Mouse (Mus musculus): ENCODE results near the gene Tmem30a.

Tmem30a gene

DNA sequence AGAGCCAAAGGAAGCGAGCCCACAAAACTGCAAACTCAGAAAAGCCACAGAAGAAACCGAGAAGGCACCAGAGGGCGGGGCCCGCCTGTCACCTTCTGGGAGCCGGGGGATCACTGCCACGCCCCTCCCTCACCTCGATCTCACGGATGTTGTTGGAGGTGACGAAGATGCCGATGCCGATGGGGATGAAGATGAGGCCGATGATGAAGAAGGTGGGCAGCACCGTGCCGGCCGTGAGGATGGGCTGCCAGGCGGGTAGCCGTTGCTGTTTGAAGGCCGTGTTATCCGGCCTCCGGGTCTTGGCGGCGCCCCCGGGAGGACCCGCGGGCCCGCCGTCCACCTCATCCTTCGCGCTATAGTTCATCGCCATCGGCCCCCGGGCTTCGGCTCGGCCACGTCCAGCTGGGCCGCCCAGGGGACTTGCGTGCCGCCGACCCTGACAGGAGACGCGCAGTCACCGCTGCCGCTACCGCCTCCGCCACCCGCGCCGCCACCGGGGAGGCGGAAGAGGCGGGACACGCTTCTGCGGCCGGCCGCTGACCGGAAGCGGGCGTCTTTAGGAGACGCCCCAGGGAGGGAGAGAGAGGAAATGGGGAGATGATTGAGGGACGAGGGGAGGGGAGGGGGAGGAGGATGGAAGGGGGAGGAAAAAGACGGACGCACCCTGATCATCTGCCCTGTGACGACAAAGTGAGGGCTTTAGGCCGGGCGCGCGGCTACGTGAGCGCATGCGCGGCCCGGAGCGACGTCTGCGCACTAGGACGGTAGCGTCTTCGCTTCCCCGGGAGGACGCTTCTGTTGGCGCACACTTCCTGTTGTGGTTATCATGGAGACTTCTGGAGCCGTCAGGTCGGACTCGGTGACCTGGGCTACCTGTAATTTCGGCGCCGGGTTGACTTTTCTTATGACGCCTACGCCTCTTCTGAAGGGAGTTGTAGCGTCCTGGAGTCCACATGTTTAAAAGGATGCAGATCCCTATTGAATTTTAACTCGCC lies at the start of gene Tmem30a:
Gene Tmem30a (minus strand): TSS at position 667 of the 995 bp plus-strand sequence.
- DNase-seq (ENCODE audit: low spot score) = peak; percentile 78

DNA sequence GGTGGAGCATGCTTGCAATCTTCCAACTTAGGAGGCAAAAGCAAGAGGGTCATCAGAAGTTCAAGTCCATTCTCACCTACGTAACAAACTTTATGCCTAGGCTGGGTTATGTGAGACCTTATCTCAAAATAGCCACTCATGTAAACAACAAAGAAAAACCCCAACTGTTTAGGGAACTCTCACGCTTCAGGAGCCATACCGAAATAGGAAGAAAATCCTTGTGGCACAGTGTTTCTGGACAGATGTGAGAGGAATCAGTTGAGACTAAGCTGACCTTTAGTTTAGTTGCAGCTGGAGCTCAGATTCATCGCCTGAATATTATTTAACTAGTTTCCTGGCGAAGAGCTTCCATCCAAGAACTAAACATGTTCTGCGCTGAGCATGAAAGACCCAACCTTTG lies 49.3 kb upstream of the Tmem30a start:
- no peak for DNase-seq (ENCODE audit: low spot score)

DNA sequence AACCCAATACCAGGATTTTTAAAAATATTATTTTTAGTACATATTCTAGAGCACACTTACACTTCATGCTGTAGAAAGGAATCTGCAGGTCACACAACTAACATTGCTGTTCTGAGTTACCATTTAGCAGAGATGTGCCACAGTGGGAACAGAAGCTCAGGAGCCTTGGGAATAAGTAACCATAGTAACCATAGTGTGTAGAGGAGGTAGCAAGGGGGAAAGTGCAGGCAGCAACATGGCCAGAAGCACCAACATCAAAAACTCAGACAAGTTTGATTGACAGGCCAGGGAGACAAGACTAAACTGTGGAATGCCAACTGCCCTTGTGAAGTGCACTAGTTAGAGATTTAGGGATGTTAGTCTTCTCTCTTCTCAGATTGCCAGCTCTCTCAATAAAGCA lies 48.7 kb upstream of the Tmem30a start:
- DNase-seq (ENCODE audit: low spot score) = no peak

DNA sequence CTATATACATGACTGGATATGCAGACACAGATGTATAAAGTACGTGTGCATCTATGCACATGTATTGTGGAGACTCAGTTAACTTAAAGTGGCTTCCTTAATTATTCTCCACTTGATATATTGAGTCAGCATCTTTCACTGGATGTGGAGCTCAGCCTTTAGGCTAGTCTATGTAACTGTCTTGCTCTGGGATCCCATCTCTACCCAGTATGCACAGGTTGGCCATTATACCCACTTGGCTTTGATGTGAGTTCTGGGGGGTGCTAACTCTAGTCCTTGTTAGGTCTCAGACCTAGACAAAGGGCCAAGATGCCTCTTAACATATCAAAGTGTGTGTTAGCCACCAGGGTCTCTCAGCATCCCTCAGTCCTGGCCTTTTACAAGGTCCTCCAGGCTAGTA lies 38.0 kb upstream of the Tmem30a start:
- no peak for DNase-seq (ENCODE audit: low spot score)

DNA sequence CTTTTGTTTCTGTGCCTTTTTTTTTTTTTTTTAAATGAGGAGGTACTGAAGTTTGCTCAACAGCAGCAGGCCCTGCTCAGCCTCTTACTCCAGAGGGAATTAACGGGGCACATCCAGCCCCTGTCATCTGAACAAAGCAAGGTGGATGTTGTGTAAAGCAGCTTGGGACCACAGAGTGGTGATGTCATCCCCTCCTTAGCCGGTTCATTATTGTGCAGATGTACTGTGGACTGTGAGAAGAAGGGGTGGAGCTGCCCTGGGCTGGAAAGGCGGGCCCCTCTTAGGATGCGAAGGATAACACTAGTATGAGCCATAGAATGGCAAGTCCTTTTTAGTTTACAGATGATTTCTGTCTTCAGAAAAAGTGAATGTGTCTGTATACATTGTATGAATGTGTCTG lies 37.6 kb upstream of the Tmem30a start:
- no peak for DNase-seq (ENCODE audit: low spot score)

DNA sequence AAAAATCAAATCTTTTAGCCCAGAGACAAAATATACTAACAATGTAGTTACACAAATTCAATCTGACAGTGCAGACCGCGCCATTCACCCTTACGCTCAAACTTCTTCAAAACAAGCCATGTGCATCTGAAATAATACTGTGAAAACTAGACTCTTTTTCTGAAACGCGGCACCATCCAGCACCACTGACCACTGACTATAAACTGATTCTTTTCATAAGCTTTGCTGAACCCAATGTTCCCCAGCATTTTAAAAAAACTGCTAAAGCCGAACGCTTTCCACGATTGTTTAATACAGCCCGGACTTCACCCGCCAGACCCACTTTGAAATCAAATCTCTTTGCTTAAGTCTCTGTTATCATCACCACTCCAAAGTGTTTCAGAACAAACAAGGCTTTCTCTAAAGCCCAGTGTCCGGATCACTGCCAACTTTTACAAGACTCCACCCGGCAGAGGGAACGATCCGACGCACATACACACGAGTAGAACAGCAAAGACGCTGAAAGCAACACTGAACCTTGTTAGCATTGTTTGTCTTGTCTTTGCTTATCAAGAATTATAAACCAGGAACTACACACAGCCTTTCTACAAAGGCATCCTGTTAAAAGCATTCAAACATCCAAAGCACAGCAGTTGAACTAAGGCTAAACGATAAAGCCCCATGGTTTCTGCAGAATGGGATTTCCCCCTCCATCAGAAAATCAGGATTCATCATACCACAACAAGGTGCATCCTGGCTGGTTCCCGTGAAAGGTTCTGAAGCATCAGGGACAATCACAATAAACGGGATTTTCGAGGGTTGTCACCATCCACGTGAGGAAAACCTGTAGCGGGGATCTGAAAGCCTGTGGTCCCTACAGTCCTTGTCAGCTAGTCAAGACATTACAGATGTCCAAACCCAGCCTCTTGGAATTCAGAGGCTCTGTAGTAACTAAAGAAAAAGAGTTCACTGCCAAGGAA lies 36.8 kb upstream of the Tmem30a start:
- DNase-seq (ENCODE audit: low spot score) = no peak

DNA sequence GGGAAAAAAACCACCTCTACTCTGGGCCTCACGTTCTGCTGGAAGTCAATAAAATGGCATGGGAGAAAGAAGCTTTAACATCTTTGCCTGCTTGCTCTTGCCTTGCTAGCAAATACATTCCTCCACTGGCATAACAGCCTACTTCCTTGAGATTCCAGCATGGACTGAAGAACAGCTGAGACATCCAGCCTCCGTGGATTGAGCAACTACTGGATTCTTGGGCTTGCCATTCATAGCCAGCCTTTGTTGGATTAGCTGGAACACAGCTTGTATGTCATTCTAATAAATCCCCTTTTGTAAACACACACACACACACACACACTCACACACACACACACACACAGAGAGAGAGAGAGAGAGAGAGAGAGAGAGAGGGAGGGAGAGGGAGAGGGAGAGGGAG lies 33.8 kb upstream of the Tmem30a start:
- no peak for DNase-seq (ENCODE audit: low spot score)

DNA sequence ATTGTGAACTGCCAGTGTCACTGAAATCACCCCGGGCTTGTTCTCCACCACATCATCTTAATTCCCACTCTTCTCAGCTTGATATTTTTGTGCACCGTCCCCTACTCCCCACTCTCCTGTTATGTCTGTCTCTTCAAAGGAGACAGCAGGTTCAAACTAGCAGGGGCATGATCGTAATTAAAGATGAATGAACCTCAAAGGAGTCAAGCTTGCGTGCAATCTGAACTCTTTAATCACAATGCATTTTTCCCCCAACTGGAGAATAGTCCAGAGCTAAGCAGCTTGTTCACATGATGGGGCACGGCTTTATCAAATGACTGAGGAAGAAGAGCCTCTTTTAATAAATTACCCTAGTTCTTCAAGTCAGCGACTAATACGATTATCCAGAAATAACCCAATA lies 32.2 kb upstream of the Tmem30a start:
- DNase-seq (ENCODE audit: low spot score) = no peak

DNA sequence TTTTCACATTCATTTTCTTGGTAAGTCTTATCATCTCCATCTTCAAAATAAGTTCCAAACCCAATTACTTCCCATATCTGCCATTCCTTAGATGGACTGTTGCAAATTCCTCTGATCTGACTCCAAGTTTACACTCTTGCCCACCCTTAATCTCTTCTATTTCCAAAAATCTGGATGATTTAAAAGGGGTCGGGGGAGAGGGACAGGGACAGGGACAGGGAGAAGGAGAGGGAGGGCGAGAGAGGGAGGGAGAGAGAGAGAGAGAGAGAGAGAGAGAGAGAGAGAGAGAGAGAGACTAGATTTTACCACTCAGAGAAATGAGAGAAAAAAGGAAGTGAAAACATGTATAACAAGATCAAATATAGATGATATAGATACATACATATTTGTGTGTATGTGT lies 30.5 kb upstream of the Tmem30a start:
- DNase-seq (ENCODE audit: low spot score) = no peak

DNA sequence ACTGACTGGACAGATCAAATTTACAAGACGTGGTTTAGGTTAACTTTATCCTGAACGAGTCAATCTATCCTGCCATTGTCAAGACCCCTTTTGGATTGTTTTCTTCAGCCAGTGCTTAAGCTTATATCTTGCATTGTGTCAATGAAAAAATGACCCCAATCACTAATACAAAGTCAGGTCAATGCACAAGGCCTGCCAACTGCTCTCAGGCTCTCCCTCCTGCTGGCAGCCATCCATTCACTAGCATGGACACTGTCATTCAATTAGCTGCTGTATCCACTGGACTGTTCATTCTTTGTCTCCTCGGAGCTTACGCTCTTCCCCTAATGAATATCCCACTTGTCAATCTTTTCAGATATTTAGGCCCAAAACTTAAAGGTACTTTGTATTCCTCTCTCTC lies 30.1 kb upstream of the Tmem30a start:
- no peak for DNase-seq (ENCODE audit: low spot score)

DNA sequence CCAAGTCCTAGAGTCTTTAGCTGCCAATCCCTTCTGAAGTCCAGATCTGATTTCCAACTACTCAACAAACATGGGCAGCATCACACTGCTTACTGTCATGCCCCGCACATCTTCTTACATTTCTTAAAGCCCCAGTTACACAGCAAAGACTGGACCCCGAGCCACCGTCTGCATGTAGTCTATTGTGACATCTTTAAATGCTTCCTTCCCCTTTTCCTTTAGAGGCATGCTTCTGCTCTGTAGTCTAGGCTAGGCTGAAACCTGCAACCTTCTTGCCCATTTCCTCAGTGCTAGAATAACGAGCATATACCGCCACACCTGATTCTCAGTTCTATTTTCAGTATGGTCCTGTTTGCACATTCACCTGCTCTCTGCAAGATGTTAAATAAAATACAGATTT lies 23.2 kb upstream of the Tmem30a start:
- DNase-seq (ENCODE audit: low spot score) = no peak

DNA sequence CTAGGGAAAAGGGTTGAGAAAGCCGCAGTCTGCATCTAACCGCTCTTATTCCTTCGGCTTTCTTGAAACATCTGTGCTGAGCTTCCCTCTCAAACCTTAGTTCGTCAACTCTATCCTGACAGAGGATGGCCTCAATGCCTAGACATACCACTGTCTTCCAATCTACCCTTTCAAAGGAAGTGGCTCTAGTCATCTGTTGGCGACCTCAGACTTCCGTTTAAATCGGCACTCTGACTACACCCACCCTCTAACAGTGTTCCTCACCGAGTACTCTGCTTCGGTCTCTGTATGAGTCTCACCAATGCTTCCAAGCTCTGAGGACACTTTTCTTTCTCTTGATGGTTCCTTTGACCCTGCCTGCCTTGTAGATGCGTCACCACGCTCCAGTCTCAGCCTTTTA lies 22.7 kb upstream of the Tmem30a start:
- DNase-seq (ENCODE audit: low spot score) = no peak

DNA sequence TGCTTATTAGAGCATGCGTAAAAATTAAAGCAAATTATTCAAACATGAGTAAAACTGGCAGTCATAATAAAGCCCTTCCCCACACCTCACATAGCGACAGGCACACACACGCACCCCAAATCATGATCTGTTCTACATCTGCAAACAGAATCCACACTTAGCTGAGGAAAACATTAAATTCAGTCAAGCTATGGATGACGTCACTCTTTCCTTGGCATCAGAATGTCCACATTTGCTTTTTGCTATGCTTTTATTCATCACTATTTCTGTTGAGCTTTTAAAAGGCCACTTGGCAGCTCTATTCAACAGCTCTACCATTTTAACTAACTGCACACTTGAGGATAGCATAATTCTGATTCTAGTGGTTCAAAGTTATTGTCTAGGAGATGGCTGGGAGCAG lies 21.3 kb upstream of the Tmem30a start:
- DNase-seq (ENCODE audit: low spot score) = no peak

DNA sequence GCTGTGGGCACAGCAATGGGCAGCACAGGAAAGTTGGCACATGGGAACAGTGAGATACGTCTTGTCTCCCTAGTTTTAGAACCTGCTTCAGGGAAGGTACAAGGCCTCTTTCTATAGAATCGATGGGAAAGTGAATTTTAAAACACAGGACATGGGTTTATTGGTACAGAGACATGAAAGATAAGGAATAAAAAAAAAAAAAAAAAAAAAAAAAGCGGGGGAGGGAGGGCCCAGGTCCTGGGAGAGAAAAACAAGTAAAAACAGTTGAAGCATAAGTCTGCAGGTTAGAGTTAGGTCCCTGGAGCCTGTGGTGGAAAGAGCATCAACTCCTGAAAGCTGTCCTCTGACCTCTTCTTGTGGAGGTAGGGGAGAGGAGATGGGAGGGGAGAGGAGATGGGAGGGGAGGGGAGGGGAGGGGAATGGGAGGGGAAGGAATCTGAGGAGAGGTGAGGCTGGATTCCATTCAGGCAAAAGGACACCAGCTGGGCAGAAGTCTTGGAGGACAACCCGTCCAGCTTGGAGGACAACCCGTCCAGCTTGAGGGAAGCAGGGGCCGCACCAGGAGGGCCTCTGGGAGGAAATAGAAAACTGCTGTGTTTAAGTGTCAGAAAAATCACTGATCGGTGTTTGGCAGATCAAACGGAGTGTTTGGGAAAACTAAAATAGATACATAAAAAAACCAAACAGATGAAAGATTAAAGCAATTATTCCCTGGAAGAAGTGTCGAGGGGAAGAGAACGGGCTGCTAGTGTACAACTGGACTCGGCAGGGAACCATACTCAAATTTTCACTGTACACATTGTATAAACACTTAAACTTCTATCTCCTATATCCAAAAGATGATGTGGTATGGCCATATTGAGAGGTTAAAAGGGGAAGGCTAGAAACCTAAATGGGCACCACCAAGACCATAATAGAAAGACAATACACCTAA lies 17.9 kb upstream of the Tmem30a start:
- DNase-seq (ENCODE audit: low spot score) = no peak

DNA sequence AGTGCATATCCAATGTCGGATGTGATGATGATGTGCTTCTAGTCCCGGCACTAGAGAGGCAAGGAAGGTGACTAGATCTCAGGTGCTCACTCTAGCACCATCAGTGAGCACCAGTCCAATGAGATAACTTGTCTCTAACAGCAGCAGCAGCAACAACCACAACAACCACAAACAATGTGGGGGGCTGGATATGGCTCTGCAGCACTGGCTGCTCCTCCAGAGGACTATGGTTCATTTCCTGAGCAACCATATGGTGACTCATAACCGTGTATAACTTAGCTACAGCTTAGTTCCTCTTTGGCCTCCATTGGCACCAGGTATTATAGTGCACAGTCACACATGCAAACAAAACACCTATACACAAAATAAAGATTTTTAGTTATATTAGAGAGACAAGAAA lies 17.2 kb upstream of the Tmem30a start:
- DNase-seq (ENCODE audit: low spot score) = no peak

DNA sequence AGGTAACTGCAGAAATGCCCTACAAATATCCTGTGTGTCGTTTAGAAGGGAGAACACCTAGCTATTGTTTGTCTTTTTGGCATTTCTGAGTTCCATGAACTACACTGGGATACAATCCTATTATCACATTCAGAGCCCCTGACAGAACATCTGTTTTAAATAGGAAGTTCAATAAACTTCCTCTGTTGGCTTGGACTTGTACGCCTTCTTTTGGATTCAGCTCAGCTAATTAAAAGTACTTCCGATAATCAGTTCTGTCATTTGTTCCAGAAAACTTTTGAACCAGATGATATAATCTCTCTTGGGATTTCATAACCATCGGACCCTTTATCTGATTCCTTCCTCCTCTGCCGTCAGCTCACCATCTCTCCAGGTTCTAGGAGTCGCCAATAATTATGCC lies 16.1 kb upstream of the Tmem30a start:
- DNase-seq (ENCODE audit: low spot score) = no peak

DNA sequence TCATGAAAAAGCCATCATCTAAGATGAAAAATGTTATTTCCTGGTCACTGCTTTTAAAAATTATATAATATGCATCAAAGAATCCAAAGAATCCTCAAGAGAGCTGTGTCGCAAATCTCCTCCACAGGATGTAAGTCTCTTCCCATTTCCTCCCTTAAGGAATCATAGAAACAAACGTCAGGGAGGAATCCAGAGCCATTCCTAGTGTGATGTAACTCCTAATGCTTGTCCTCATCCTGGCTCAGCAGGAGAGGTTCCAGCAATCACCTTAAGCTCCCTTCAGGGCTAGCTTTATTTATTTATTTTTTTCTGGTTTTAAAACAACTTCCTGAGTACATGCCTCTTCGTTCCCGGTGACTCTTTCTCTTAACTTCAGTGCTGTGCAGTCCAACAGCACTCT lies 13.9 kb upstream of the Tmem30a start:
- no peak for DNase-seq (ENCODE audit: low spot score)

DNA sequence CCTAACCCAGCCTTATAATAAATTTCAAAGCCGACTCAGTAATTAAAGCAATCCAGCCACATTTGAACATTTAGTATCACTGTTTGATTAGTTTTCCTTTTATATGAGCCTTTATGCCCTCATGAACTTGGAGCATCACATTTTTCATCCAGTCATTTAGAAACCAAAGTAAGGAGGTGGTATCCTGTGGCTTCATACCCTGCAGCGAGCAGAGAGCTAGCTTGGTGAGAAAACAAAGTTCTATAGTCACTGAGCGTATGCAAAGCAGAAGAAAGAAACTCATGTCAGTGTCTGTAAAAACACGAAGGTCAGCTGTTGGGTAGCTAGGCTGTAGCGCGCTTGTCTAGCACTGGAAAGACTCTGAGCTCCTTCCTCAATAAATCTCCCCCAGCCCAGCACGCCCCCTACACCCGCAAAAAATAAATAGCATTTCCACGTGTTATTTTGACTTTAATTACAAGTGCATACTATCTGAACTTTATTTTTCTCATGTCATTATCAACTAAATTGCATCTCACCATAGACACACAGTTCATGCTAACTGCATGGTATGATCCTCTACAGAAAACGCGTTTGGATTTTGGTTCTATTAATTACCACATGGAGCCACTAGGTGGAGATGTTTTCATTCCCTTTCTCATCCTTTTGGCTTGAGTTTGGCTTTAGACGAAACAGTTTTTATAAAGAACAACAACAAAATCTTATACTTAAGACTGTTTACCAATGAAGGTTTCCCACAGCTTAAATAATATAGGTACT lies 13.2 kb upstream of the Tmem30a start:
- DNase-seq (ENCODE audit: low spot score) = peak; percentile 54

DNA sequence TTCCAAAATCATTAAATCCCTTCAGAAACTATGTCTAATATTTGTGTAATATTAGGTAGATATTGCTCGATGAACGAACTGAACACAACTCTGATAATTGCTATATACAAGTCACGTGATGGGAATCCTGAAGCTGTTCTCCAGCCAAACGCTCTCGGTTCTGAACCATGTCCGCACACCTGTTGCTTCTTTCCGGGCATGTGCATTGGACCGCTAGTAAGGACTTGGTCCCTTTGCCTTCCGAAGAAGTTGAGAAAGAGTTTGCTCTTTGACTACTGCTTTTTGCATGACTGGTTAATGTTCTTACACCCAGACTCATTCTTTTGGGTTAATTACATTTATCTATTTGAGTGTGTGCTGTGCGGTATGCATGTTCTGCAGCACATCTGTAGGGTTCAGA lies 12.1 kb upstream of the Tmem30a start:
- no peak for DNase-seq (ENCODE audit: low spot score)

DNA sequence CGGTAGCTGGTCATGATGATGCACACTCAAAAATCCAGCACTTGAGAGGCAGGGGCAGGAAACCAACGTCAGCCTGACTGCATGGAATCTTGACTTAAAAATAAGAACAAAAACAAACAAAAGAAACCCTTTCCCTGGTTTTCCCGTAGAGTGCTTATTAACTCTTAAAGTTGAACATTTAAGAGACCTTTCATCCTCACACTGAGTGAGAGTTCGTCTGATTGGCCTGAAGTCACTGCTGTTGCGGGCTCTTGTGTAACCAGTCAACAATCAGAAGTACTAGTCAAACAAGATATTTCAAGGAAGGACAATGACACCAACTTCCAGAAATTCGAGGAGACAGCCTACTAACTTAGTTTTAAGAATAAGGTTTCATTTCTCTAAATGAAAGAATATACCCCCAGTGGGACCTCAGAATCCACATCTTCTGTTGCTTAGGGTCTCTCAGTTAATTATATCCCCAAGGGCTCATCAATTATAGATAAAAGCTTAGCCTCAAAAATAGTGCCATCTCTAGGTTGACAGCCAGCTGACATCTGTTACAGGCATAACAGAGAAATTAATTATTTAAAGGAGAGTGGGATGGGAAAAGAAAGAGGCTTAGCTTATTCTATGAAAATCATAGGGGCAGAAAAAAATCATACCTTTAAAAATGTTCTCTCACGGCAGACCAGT lies 3.3 kb upstream of the Tmem30a start:
- no peak for DNase-seq (ENCODE audit: low spot score)
